Mouse (Mus musculus) neural tube, embryonic 11.5 days (tissue): ENCODE measurements at regions not wholly inside any gene's neighbourhood (a gene's known extent, or its start where the extent isn't known, plus 50 kb on each side); places are given as distances from the start of the nearest gene placed in this dataset.
"Not testable (repeated sequence)": the region's sequence is repeated elsewhere in the genome, so short reads cannot be mapped to it uniquely, and the experiment has no call there.

ENCODE experiments used
- ATAC-seq: fragments of 200-750 bp; cut with Nextera tagmentation; 2 replicates; pipeline ENCODE4 v1.8.0; 2017; ENCODE audit warnings: moderate number of reproducible peaks, mild to moderate bottlenecking, moderate TSS enrichment, moderate library complexity; ENCODE audit not compliant: insufficient read depth, low FRiP score, low TSS enrichment
- DNase-seq: peaks from one replicate; pipeline ENCODE4 v3.0.0-alpha.2; 2015; ENCODE audit warnings: low spot score
- H3K27ac ChIP-seq: fragments of 300-500 bp; sonication (generic); 2 replicates; pipeline ENCODE4 v1.5.1; 2014; ENCODE audit warnings: low read depth, mild to moderate bottlenecking, low read length
- H3K27me3 ChIP-seq: fragments of 300-500 bp; sonication (generic); 2 replicates; pipeline ENCODE4 v1.6.1; 2014; ENCODE audit warnings: mild to moderate bottlenecking, low read length, mixed read lengths; ENCODE audit not compliant: control insufficient read depth, insufficient read depth
- H3K36me3 ChIP-seq: fragments of 300-500 bp; sonication (generic); 2 replicates; pipeline ENCODE4 v1.6.1; 2014; ENCODE audit warnings: mild to moderate bottlenecking, low read length, moderate library complexity, mixed read lengths; ENCODE audit not compliant: control insufficient read depth, insufficient read depth
- H3K4me1 ChIP-seq: fragments of 300-500 bp; sonication (generic); 2 replicates; pipeline ENCODE4 v1.6.1; 2014; ENCODE audit warnings: low read length, mixed read lengths; ENCODE audit not compliant: control insufficient read depth, insufficient read depth
- H3K4me2 ChIP-seq: fragments of 300-500 bp; sonication (generic); 2 replicates; pipeline ENCODE4 v1.6.1; 2014; ENCODE audit warnings: low read depth, mild to moderate bottlenecking, moderate library complexity
- H3K4me3 ChIP-seq: fragments of 300-500 bp; sonication (generic); 2 replicates; pipeline ENCODE4 v1.5.1; 2014; ENCODE audit warnings: low read depth, low read length
- H3K9ac ChIP-seq: fragments of 300-500 bp; sonication (generic); 2 replicates; pipeline ENCODE4 v1.6.1; 2014; ENCODE audit warnings: mild to moderate bottlenecking, low read length
- H3K9me3 ChIP-seq: fragments of 300-500 bp; sonication (generic); 2 replicates; pipeline ENCODE4 v1.6.1; 2016; ENCODE audit warnings: low read length; ENCODE audit not compliant: control insufficient read depth
- WGBS: fragments of 180-500 bp; shearing (Covaris S2); extraction: QIAGEN DNeasy Blood & Tissue Kit; methylation state at CpG from one replicate; pipeline ENCODE4 v1.1.7; 2014; 5-methylcytosine and 5-hydroxymethylcytosine counted together

- WGBS: 52% methylated on average over 1 of the region's 2 CpGs
- ATAC-seq, H3K4me2 ChIP-seq: not testable (repeated sequence)
These were observed 686.4 kb upstream of the Agtr1b start for GRCm38 (mm10) chr3:21053337-21053736.

DNA sequence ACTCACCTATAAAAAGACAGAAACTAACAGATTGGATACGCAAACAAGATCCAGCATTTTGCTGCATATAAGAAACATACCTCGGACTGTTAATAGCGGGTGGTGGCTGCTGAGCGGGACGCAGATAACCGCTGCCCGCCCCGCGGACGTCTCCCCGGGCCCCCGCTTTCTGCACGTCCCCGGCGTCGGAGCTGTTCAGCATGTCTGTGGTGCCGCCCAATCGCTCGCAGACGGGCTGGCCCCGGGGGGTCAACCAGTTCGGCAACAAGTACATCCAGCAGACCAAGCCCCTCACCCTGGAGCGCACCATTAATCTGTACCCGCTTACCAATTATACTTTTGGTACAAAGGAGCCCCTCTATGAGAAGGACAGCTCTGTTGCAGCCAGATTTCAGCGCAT lies 682.4 kb upstream of the Agtr1b start:
- not testable (repeated sequence) for H3K9ac ChIP-seq, H3K9me3 ChIP-seq, DNase-seq, H3K4me1 ChIP-seq, H3K27ac ChIP-seq, H3K27me3 ChIP-seq, ATAC-seq, H3K4me2 ChIP-seq, H3K4me3 ChIP-seq, H3K36me3 ChIP-seq
- WGBS: 73% methylated on average over 16 of the region's 25 CpGs

More at GRCm38 (mm10) chr3:21053337-21053736, 686.4 kb upstream of the Agtr1b start:
- H3K27ac ChIP-seq, H3K4me3 ChIP-seq, H3K9me3 ChIP-seq, H3K4me1 ChIP-seq, H3K36me3 ChIP-seq, H3K27me3 ChIP-seq, DNase-seq, H3K9ac ChIP-seq: not testable (repeated sequence)

DNA sequence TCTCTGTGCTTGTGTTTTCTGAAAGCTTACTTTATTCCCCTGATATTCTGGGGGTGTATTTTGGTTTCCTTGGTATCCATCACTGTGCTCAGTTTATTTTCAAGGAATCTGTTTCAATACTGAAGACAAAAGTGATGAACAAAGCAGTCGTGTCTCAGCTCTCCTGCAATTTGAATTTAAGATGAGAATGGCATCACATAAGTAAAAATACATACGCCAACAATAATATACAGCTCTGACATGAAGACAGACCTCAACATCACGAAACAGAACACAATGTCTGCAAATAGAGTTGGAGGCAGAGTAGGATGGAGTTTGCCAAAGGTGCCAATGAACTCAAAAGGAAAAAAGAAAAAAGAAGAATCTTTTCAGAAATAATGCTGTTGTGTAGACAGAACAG lies 679.0 kb upstream of the Agtr1b start:
- DNase-seq (no peak), ATAC-seq (no peak)
- Histone ChIP-seq H3K36me3 (no peaks in the 10 kb centered on the region), H3K9ac (no peak overlapping the region), H3K9me3 (no peaks in the 10 kb centered on the region), H3K27me3 (no peaks in the 10 kb centered on the region), H3K4me2 (no peak overlapping the region), H3K4me3 (no peak overlapping the region), H3K4me1 (no peaks in the 10 kb centered on the region), H3K27ac (no peak overlapping the region)
- 90% methylated on average over 3 of the region's 3 CpGs for WGBS

DNA sequence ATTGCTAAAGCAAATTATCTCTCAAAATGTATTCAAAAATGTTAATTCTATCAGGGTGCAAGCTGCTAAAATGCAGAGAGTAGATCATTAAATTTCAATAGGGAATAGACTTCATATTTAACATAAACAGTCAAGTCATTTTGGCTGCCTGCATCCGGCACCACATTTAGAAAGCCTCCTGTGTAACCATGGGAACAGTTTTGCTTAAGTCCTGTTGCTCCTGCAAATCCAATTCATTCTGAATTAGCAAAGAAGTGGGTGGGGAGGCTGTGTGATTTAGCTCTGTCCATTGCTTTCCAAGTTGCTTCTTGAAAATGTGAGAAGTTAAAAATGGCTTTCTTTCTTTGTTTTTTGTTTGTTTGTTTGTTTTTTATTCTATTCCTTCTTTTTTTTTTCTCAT lies 658.9 kb upstream of the Agtr1b start:
- Histone ChIP-seq H3K9ac (no peak overlapping the region), H3K36me3 (no peaks in the 10 kb centered on the region), H3K27me3 (no peaks in the 10 kb centered on the region), H3K9me3 (no peaks in the 10 kb centered on the region), H3K4me3 (no peak overlapping the region), H3K27ac (no peak overlapping the region), H3K4me1 (no peaks in the 10 kb centered on the region), H3K4me2 (no peak overlapping the region)
- WGBS: 63% methylated on average over 1 of the region's 1 CpGs
- DNase-seq (no peak), ATAC-seq (no peak)

DNA sequence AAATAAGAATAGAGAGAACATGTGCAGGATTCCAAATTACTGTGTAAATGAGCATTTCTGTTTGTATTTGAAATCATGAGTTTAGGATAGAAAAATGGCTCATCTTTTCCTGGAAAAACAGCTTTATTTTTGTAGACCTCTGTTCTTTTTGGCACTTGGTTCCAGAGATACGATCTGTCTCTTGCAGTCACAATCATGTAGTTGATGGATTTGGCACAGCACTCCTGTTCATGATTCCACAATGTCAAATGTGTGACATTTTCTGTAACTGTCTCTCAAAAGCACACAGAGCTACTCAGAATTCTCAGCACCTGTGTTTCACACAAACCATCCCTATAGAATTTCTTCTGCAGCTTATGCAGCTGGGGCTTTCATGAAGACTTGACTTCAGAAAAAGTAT lies 654.0 kb upstream of the Agtr1b start:
- H3K9ac ChIP-seq: no peak overlapping the region
- H3K36me3 ChIP-seq: no peaks in the 10 kb centered on the region
- no peak for ATAC-seq
- WGBS: 88% methylated on average over 1 of the region's 1 CpGs
- no peak for DNase-seq
- no peak overlapping the region for H3K4me2 ChIP-seq
- no peaks in the 10 kb centered on the region for H3K4me1 ChIP-seq
- no peaks in the 10 kb centered on the region for H3K27me3 ChIP-seq
- no peak overlapping the region for H3K27ac ChIP-seq
- H3K9me3 ChIP-seq: no peaks in the 10 kb centered on the region
- no peak overlapping the region for H3K4me3 ChIP-seq

GRCm38 (mm10) chr3:21020297-21020696 lies 653.3 kb upstream of the Agtr1b start:
- ATAC-seq (no peak), DNase-seq (no peak)
- Histone ChIP-seq H3K9ac (no peak overlapping the region), H3K4me1 (no peaks in the 10 kb centered on the region), H3K36me3 (no peaks in the 10 kb centered on the region), H3K27me3 (no peaks in the 10 kb centered on the region), H3K9me3 (no peaks in the 10 kb centered on the region), H3K4me3 (no peak overlapping the region), H3K27ac (no peak overlapping the region), H3K4me2 (no peak overlapping the region)

GRCm38 (mm10) chr3:21009650-21010049 lies 642.7 kb upstream of the Agtr1b start:
- Histone ChIP-seq H3K4me1 (no peaks in the 10 kb centered on the region), H3K9me3 (no peaks in the 10 kb centered on the region), H3K4me2 (no peak overlapping the region), H3K9ac (no peak overlapping the region), H3K27ac (no peak overlapping the region), H3K36me3 (no peaks in the 10 kb centered on the region), H3K27me3 (no peaks in the 10 kb centered on the region), H3K4me3 (no peak overlapping the region)
- WGBS: 74% methylated on average over 1 of the region's 1 CpGs
- DNase-seq (no peak), ATAC-seq (no peak)

GRCm38 (mm10) chr3:20998295-20998694 lies 631.3 kb upstream of the Agtr1b start:
- Histone ChIP-seq H3K27ac (no peak overlapping the region), H3K9ac (no peak overlapping the region), H3K36me3 (no peaks in the 10 kb centered on the region), H3K4me1 (no peaks in the 10 kb centered on the region), H3K27me3 (no peaks in the 10 kb centered on the region), H3K4me2 (no peak overlapping the region), H3K4me3 (no peak overlapping the region), H3K9me3 (no peaks in the 10 kb centered on the region)
- ATAC-seq (no peak), DNase-seq (no peak)

GRCm38 (mm10) chr3:20989486-20989970 lies 622.6 kb upstream of the Agtr1b start:
- DNase-seq: no peak
- no peak overlapping the region for H3K9ac ChIP-seq
- WGBS: 77% methylated on average over 2 of the region's 2 CpGs
- no peak overlapping the region for H3K4me2 ChIP-seq
- no peak for ATAC-seq
- no peak overlapping the region for H3K27ac ChIP-seq
- H3K4me1 ChIP-seq: peaks cover 3% of the 10 kb centered on the region; the same call in 1 of the 2 replicates
- H3K36me3 ChIP-seq: no peaks in the 10 kb centered on the region
- no peaks in the 10 kb centered on the region for H3K9me3 ChIP-seq
- H3K27me3 ChIP-seq: no peaks in the 10 kb centered on the region
- H3K4me3 ChIP-seq: no peak overlapping the region
